Mouse (Mus musculus) CH12.LX (cell line): Measurements from ENCODE around the gene Clec3b. TPM values are rescaled to one million over a fixed set of nuclear protein-coding genes. Genes with fewer than 3 reads are reported as not detected.

Experiments used
- DNase-seq: peaks from one replicate; pipeline ENCODE4 v3.0.0-alpha.2; 2013; ENCODE audit errors: extremely low read depth
- H3K27ac ChIP-seq: 2 replicates; pipeline ENCODE4 v1.5.1; 2012; ENCODE audit warnings: low read depth, mild to moderate bottlenecking, control low read depth, moderate library complexity; ENCODE audit not compliant: insufficient read depth
- H3K27me3 ChIP-seq: replicated peaks from 2 replicates; pipeline ENCODE3; 2012; ENCODE audit warnings: inconsistent platforms
- H3K36me3 ChIP-seq, 2 experiments: replicated peaks in 1 of 2; 2 replicates each; pipeline versions ENCODE3 to v1.6.1; 2012; ENCODE audit warnings: inconsistent platforms in 1 of 2, low read length in 1 of 2, mild to moderate bottlenecking in 1 of 2, mixed read lengths in 1 of 2, moderate library complexity in 1 of 2; ENCODE audit not compliant: control insufficient read depth in 1 of 2, insufficient read depth in 1 of 2
- H3K4me1 ChIP-seq, 2 experiments: 2 replicates each; pipeline ENCODE4 v1.6.1; 2012; ENCODE audit warnings: inconsistent platforms in 1 of 2, moderate library complexity in 1 of 2; ENCODE audit not compliant: insufficient read depth in 2 of 2, control insufficient read depth in 1 of 2
- H3K4me2 ChIP-seq: 2 replicates; pipeline ENCODE4 v1.6.1; 2012; ENCODE audit warnings: low read depth, mild to moderate bottlenecking, control low read depth; ENCODE audit not compliant: poor library complexity, insufficient read depth, severe bottlenecking
- H3K4me3 ChIP-seq, 3 experiments: fragments of 150-350 bp in 1 of 3; sonication (generic) in 1 of 3; replicated peaks in 1 of 3; 2 replicates each; pipeline versions ENCODE3 to v1.5.1; 2011 to 2012; ENCODE audit warnings: low read depth in 2 of 3, low read length in 2 of 3, mild to moderate bottlenecking in 2 of 3, moderate library complexity in 2 of 3, control low read depth in 1 of 3, improper control_type of control experiment in 1 of 3, inconsistent platforms in 1 of 3, mixed read lengths in 1 of 3; ENCODE audit not compliant: poor library complexity in 1 of 3
- H3K79me2 ChIP-seq: replicated peaks from 2 replicates; pipeline ENCODE4 v1.6.1; 2012; ENCODE audit warnings: mild to moderate bottlenecking, moderate library complexity; ENCODE audit not compliant: control insufficient read depth, poor library complexity, insufficient read depth, severe bottlenecking; ENCODE audit errors: extremely low read depth
- H3K9ac ChIP-seq: 2 replicates; pipeline ENCODE4 v1.6.1; 2012; ENCODE audit warnings: low read depth, mild to moderate bottlenecking, control low read depth, moderate library complexity; ENCODE audit not compliant: insufficient read depth
- H3K9me3 ChIP-seq: replicated peaks from 2 replicates; pipeline ENCODE3; 2012; ENCODE audit warnings: low read length, inconsistent platforms, mixed read lengths
- BHLHE40 ChIP-seq: IDR thresholded peaks from 2 replicates; pipeline ENCODE4 v1.6.1; 2011; ENCODE audit warnings: mild to moderate bottlenecking, low read depth, low read length, improper control_type of control experiment
- EP300 ChIP-seq: IDR thresholded peaks from 2 replicates; pipeline ENCODE4 v1.6.1; 2011; ENCODE audit warnings: low read length, improper control_type of control experiment
- IRF4 ChIP-seq: IDR thresholded peaks from 2 replicates; pipeline ENCODE4 v1.6.1; 2014; ENCODE audit warnings: low read depth, mild to moderate bottlenecking, inconsistent platforms, low read length, improper control_type of control experiment
- POLR2AphosphoS2 ChIP-seq: IDR thresholded peaks from 2 replicates; pipeline ENCODE4 v1.6.1; 2011; ENCODE audit warnings: low read depth, low read length, improper control_type of control experiment
- RAD21 ChIP-seq: IDR thresholded peaks from 2 replicates; pipeline ENCODE4 v1.6.1; 2011; ENCODE audit warnings: low read depth, mild to moderate bottlenecking, low read length, improper control_type of control experiment, moderate library complexity
- RCOR1 ChIP-seq: conservative IDR thresholded peaks from 2 replicates; pipeline ENCODE4 v1.6.1; 2012; ENCODE audit warnings: low read depth, mild to moderate bottlenecking, inconsistent platforms, low read length, improper control_type of control experiment
- SIN3A ChIP-seq: IDR thresholded peaks from 2 replicates; pipeline ENCODE4 v1.6.1; 2012; ENCODE audit warnings: low read length, improper control_type of control experiment, inconsistent platforms
- TBP ChIP-seq: conservative IDR thresholded peaks from 2 replicates; pipeline ENCODE4 v1.6.1; 2011; ENCODE audit warnings: low read depth, low read length, improper control_type of control experiment
- USF1 ChIP-seq: IDR thresholded peaks from 2 replicates; pipeline ENCODE4 v1.6.1; 2014; ENCODE audit warnings: low read depth, mild to moderate bottlenecking, inconsistent platforms, low read length, improper control_type of control experiment
- ZC3H11A ChIP-seq: IDR thresholded peaks from 2 replicates; pipeline ENCODE4 v1.6.1; 2012; ENCODE audit warnings: low read depth, mild to moderate bottlenecking, inconsistent platforms, low read length, improper control_type of control experiment
- ZNF384 ChIP-seq: IDR thresholded peaks from 2 replicates; pipeline ENCODE4 v1.6.1; 2012; ENCODE audit warnings: low read depth, low read length, improper control_type of control experiment, inconsistent platforms
- dilution Hi-C: fragments of 300-500 bp; cut with MboI; formaldehyde crosslinking; loops from 2 replicates; pipeline ENCODE4 v1.14.3; 2020; ENCODE audit warnings: low sequenced_read_pairs; ENCODE audit not compliant: extremely low pct_unique_long_range_greater_than_20kb, extremely low pct_ligation_motif_present
- in situ Hi-C: fragments of 300-500 bp; cut with MboI; formaldehyde crosslinking; loops from 3 replicates; pipeline ENCODE4 v1.14.3; 2019; ENCODE audit warnings: low sequenced_read_pairs, low pct_ligation_motif_present, low pct_unique_long_range_greater_than_20kb, mixed read lengths
- polyA plus RNA-seq: library from polyadenylated mRNA; unstranded; fragments of >175 nt; gene quantifications from 2 replicates; pipeline ENCODE4 v1.2.1, GENCODE M21; 2012; ENCODE audit warnings: low read depth; ENCODE audit not compliant: insufficient read length
- total RNA-seq, 2 experiments: library from RNA; depleted of rRNA; stranded (reverse); fragments of 300-350 nt in 1 of 2; fragments of >200 nt in 1 of 2; gene quantifications; 2 replicates each; pipeline ENCODE4 v1.2.3; 2012 to 2014

The Clec3b gene
- total and polyA plus RNA-seq, 3 experiments = 0.31 TPM; not detected in 2

- H3K9me3 ChIP-seq = peaks cover 4% of the 10 kb centered on the region
- peaks cover 0 to 2% of the 10 kb centered on the region in 2 experiments for H3K36me3 ChIP-seq
- H3K27ac ChIP-seq = no peak overlapping the region
- TF ChIP-seq ZC3H11A = no peak
- dilution Hi-C loops (no loop called here), in situ Hi-C loops (no loop called here)
- no peak overlapping the region for H3K4me2 ChIP-seq
- H3K4me3 ChIP-seq = no peak overlapping the region
- H3K9ac ChIP-seq = no peak overlapping the region
- no peaks in the 10 kb centered on the region for H3K27me3 ChIP-seq
- H3K79me2 ChIP-seq = no peaks in the 10 kb centered on the region
- peaks cover 2 to 5% of the 10 kb centered on the region in 2 experiments; a peak in 1 of 4 replicates for H3K4me1 ChIP-seq
- DNase-seq = no peak
Observed at GRCm38 (mm10) chr9:123165781-123166443, 15.2 kb downstream of the Clec3b start.

DNA sequence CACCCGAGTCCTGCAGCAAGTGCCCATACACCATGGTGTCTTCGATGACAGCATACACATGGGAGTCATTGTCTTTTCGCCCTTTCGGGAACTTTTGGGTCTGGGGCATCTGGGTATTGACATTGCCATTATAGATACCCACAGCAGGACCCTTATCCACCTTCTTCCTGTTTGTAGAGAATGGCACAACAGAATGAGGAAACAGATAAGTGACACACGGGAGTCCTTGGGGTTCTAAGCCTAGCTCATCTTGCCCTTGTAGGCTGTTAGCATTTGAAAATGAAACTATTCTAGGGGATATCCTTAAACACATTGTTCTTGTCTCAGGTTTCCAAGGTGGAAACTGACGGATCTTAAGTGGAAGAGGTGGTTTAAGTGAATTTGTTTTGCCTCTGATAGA, 23.0 kb downstream of the Clec3b start:
- dilution Hi-C loops (no loop called here), in situ Hi-C loops (no loop called here)
- Histone ChIP-seq H3K9me3 (no peaks in the 10 kb centered on the region), H3K27ac (no peak overlapping the region), H3K79me2 (no peaks in the 10 kb centered on the region), H3K36me3 (peaks cover 0 to 40% of the 10 kb centered on the region in 2 experiments), H3K4me2 (no peak overlapping the region), H3K4me1 (no peaks in the 10 kb centered on the region), H3K27me3 (no peaks in the 10 kb centered on the region), H3K9ac (no peak overlapping the region), H3K4me3 (no peak overlapping the region)
- TF ChIP-seq SIN3A = no peak
- TF ChIP-seq IRF4 = no peak
- no peak for TF ChIP-seq RAD21
- TF ChIP-seq BHLHE40 = no peak
- TF ChIP-seq POLR2AphosphoS2 = no peak
- TF ChIP-seq USF1 = no peak
- TF ChIP-seq RCOR1 = no peak
- no peak for TF ChIP-seq ZNF384
- no peak for TF ChIP-seq TBP
- no peak for TF ChIP-seq EP300
- DNase-seq = no peak

DNA sequence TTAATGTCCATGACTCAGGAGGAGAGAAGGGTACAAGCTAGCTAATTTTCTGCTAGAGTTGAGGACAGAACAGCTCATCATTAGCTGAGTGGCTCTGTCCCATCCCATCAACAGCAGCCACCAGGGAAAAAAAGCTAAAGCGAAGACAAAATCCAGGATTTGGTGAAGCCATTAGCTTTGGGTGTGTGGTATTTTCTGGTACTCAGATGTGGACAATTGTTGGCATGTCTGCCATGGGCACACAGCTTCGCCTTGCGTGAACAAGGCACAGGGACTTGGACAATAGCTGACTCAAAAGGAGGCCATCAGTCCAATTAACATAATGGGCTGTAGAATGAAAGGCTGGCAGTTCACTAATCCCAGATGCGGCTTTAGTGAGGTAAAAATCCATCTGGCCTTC, 23.6 kb downstream of the Clec3b start:
- Histone ChIP-seq H3K4me2 (no peak overlapping the region), H3K27me3 (no peaks in the 10 kb centered on the region), H3K36me3 (peaks cover 0 to 44% of the 10 kb centered on the region in 2 experiments), H3K4me3 (no peak overlapping the region), H3K79me2 (no peaks in the 10 kb centered on the region), H3K9me3 (no peaks in the 10 kb centered on the region), H3K4me1 (no peaks in the 10 kb centered on the region), H3K27ac (no peak overlapping the region), H3K9ac (no peak overlapping the region)
- in situ Hi-C loops = no loop called here
- TF ChIP-seq RCOR1 = no peak
- no peak for DNase-seq
- dilution Hi-C loops = no loop called here
